Mouse (Mus musculus): Measurements from ENCODE around the gene Srsf6.

DNA sequence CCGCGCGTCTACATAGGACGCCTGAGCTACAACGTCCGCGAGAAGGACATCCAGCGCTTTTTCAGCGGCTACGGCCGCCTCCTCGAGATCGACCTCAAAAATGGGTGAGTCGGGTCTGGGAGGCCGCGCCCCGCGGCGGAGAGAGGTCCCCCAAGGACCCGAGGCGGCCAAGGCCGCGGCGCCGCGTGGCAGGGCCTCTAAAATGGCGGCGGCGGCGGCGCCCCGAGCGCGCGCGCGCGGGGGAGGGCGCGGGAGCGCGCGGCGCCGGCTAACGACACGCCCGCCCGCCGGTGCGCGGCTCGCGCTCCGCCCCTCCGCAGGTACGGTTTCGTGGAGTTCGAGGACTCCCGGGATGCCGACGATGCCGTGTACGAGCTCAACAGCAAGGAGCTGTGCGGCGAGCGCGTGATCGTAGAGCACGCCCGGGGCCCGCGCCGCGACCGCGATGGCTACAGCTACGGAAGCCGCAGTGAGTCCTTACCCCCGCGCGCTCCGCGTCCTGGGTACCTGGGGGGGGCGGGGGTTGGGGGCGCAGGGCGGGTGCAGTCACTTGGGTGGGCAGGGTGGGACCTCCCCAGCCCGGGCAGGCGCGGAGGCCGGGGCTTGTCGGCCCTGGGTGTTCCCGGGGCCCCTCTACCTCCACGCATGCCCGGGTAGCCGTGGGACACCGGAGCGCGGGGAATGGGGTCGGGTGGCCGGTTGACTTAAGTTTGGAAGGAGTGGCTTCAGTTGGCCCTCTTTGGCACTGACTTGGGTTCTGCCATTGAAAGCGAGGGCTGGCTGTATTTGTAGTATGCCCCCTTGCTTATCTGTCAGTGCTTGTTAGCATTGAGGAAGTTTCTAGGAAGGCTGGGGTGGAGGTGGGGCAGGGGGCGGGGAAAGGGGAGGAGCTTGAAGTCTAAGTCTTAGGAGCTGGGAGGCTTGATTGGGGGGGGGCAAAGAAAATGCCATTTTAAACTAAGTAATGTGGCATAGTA is 634 bp downstream of the Srsf6 start:
- TF ChIP-seq ZC3H11A (IDR thresholded peaks at IDR 0.05; ENCODE audit: borderline replicate concordance, low read depth, low read length) (no peak), ZNF384 (IDR thresholded peaks at IDR 0.05; ENCODE audit: low read depth, low read length) (no peak), CHD2 (IDR thresholded peaks at IDR 0.05; ENCODE audit: low read depth, low read length) (no peak), MAFK (IDR thresholded peaks at IDR 0.05; ENCODE audit: insufficient read depth, low read depth, low read length) (no peak), HCFC1 (IDR thresholded peaks at IDR 0.05; ENCODE audit: borderline replicate concordance, insufficient read depth, low read length) (no peak)

Measured in ES-E14 (cell line).